Mouse (Mus musculus): Measurements from ENCODE around the gene Rfc5. TPM values are rescaled to one million over a fixed set of nuclear protein-coding genes. Genes with fewer than 3 reads are reported as not detected.

The Rfc5 gene
- polyA plus RNA-seq, 1 experiment from 2014 or later = 30.7 TPM

DNA sequence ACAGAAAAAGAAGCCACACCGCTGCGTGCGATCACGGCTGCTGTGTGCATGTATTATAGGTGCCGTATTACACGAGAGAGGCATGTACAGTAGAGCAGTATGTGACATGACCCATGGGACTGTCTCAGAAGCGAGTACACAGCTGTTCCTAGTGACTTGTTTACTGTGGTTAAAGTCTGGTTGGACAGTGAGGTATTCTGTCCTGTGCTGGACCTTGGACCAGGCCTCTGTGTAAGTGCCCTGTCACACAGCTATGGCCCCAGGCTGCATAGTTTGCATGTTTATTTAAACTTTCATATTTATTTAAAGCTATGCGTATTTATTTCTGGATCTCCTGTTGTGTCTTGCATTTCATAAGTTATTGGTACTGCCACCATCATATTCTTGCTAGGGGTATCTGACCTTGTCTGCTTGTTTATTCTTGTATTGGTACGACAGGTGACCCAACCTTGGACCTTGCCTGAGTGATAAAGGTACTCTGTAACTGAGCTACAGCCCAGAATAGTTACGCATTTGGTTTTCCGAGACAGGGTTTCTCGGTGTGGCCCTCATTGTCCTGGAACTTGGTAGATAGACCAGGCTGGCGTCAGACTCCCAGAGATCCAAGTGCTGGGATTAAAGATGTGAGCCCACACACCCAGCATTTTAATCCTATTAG lies 22.8 kb downstream of the Rfc5 start:
- no peak for DNase-seq
- ATAC-seq (ENCODE audit: low FRiP score, low TSS enrichment) = no peak

DNA sequence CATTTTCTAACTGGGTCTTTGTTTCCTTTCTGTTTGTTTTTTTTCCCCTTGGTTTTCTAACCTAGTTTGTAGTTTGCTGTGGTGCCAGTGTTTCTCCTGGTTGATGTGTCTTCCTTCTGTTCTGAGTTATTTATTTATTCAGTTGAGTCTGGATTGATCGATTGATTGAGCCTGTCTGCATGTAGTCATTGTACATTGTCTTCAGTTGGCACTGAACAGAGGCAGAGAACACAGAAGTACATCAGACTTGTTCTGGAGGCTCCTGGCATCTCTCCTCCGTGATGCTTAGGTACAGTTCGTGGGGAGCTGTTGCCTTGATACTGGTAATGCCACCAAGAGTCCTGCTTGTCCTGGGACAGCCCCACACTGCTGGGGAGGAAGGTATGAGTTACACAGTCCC lies 24.0 kb downstream of the Rfc5 start:
- no peaks in the 10 kb centered on the region for H3K27me3 ChIP-seq (ENCODE audit: control insufficient read depth, insufficient read depth, low read length)
- no peak overlapping the region for H3K9ac ChIP-seq (replicated peaks; ENCODE audit: low read length)
- no peak for DNase-seq

More for the DNA sequence above, 22.8 kb downstream of the Rfc5 start:
- Histone ChIP-seq H3K27me3 (ENCODE audit: control insufficient read depth, insufficient read depth, low read length) (no peaks in the 10 kb centered on the region), H3K4me1 (ENCODE audit: control insufficient read depth, insufficient read depth, low read length) (0 out of 2 replicates have a peak, but pooled peaks cover under 1% of the 10 kb centered on the region), H3K9me3 (ENCODE audit: control insufficient read depth, low read length) (no peaks in the 10 kb centered on the region), H3K36me3 (ENCODE audit: control insufficient read depth, insufficient read depth, low read length) (peaks cover 65% of the 10 kb centered on the region), H3K4me2 (ENCODE audit: low read length) (no peak overlapping the region), H3K4me3 (replicated peaks; ENCODE audit: low read depth, low read length) (no peak overlapping the region), H3K9ac (replicated peaks; ENCODE audit: low read length) (no peak overlapping the region), H3K27ac (replicated peaks; ENCODE audit: low read depth, low read length) (no peak overlapping the region)
- WGBS = 88% methylated on average over 13 of the region's 13 CpGs

GRCm38 (mm10) chr5:117363066-117363782 lies 25.6 kb downstream of the Rfc5 start:
- ATAC-seq (ENCODE audit: low FRiP score, low TSS enrichment) (no peak), DNase-seq (no peak)
- Histone ChIP-seq H3K27me3 (ENCODE audit: control insufficient read depth, insufficient read depth, low read length) (no peaks in the 10 kb centered on the region), H3K4me2 (ENCODE audit: low read length) (no peak overlapping the region), H3K4me1 (ENCODE audit: control insufficient read depth, insufficient read depth, low read length) (peaks cover 27% of the 10 kb centered on the region), H3K4me3 (replicated peaks; ENCODE audit: low read depth, low read length) (no peak overlapping the region), H3K27ac (replicated peaks; ENCODE audit: low read depth, low read length) (no peak overlapping the region), H3K9ac (replicated peaks; ENCODE audit: low read length) (no peak overlapping the region), H3K9me3 (ENCODE audit: control insufficient read depth, low read length) (no peaks in the 10 kb centered on the region), H3K36me3 (ENCODE audit: control insufficient read depth, insufficient read depth, low read length) (peaks cover 38% of the 10 kb centered on the region)
- WGBS = 57% methylated on average over 15 of the region's 15 CpGs

More for the DNA sequence above, 24.0 kb downstream of the Rfc5 start:
- ATAC-seq (ENCODE audit: low FRiP score, low TSS enrichment) = no peak
- 93% methylated on average over 3 of the region's 3 CpGs for WGBS
- H3K9me3 ChIP-seq (ENCODE audit: control insufficient read depth, low read length) = no peaks in the 10 kb centered on the region
- H3K4me3 ChIP-seq (replicated peaks; ENCODE audit: low read depth, low read length) = no peak overlapping the region
- peaks cover 13% of the 10 kb centered on the region; the same call in 1 of the 2 replicates for H3K4me1 ChIP-seq (ENCODE audit: control insufficient read depth, insufficient read depth, low read length)
- no peak overlapping the region for H3K27ac ChIP-seq (replicated peaks; ENCODE audit: low read depth, low read length)
- H3K36me3 ChIP-seq (ENCODE audit: control insufficient read depth, insufficient read depth, low read length) = peaks cover 53% of the 10 kb centered on the region
- H3K4me2 ChIP-seq (ENCODE audit: low read length) = no peak overlapping the region

DNA sequence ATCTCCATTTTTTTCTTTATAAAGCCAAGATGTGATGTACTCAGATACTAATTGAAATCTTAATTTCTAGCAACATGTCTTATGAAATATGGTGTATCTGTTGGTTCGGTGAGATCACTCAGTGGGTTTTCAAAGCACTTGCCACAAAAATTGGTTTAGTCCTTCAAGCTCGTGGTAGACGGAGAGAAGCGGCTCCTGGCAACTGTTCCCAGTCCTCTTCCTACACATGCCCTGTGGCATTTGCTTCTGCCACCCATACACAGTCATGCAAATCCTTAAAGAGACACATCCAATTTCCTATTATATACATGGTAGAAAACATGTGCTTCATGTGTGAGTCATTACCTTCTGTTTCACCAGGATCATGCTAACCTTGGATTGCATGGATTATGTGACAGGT lies 27.3 kb downstream of the Rfc5 start:
- Histone ChIP-seq H3K4me3 (replicated peaks; ENCODE audit: low read depth, low read length) (no peak overlapping the region), H3K9ac (replicated peaks; ENCODE audit: low read length) (no peak overlapping the region), H3K4me1 (ENCODE audit: control insufficient read depth, insufficient read depth, low read length) (peaks cover 27% of the 10 kb centered on the region), H3K27ac (replicated peaks; ENCODE audit: low read depth, low read length) (no peak overlapping the region), H3K4me2 (ENCODE audit: low read length) (no peak overlapping the region), H3K27me3 (ENCODE audit: control insufficient read depth, insufficient read depth, low read length) (no peaks in the 10 kb centered on the region), H3K9me3 (ENCODE audit: control insufficient read depth, low read length) (no peaks in the 10 kb centered on the region), H3K36me3 (ENCODE audit: control insufficient read depth, insufficient read depth, low read length) (peaks cover 31% of the 10 kb centered on the region)
- ATAC-seq (ENCODE audit: low FRiP score, low TSS enrichment) (no peak), DNase-seq (no peak)
- 72% methylated on average over 4 of the region's 4 CpGs for WGBS

DNA sequence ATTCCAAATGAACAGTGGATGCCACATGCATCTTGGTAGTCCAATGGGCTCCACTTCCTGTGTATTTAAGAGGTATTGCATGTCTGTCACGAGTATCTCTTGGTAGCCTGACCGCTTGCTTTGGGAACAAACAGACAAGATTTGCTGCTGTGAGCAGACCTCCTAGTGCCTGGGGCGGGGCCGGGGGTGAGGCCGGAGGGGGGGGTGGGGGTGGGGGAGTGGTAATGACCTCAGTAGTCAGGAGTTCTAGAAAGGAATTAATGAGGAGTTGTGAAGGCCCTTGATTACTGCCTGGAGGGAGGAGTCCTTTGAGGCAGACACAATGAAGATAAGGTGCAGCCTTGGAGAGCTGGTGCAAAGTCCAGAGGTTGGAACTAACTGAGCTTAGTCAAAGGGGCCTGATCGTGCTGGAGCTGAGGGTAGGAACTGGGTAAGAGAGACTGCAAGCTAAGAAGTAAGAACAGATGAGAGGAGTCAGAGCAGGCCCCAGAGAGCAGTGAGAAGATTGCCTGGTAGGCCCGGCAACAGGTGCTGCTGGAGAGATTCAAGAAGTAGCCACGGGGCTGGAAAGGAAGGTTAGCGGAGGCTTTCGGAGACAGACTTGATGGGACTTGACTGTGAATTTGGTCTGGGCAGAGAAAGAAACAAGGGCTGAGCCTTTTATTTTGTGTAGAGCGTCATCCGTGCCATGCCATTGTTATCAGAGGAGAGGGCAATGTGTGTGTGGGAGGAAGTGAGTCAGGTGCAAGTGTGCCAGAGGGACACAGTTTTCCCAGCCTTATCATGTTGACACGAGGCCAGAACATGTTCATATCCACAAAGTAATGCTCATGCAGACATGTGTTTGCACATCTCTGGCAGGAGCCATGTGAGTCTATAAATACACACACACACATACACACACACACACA lies 28.0 kb downstream of the Rfc5 start:
- H3K4me2 ChIP-seq (ENCODE audit: low read length) = 0 out of 2 replicates have a peak overlapping the region, but pooled peaks have one; percentile 10
- H3K27ac ChIP-seq (replicated peaks; ENCODE audit: low read depth, low read length) = no peak overlapping the region
- H3K4me3 ChIP-seq (replicated peaks; ENCODE audit: low read depth, low read length) = no peak overlapping the region
- H3K9me3 ChIP-seq (ENCODE audit: control insufficient read depth, low read length) = no peaks in the 10 kb centered on the region
- H3K36me3 ChIP-seq (ENCODE audit: control insufficient read depth, insufficient read depth, low read length) = peaks cover 24% of the 10 kb centered on the region
- H3K4me1 ChIP-seq (ENCODE audit: control insufficient read depth, insufficient read depth, low read length) = peaks cover 34% of the 10 kb centered on the region
- no peak overlapping the region for H3K9ac ChIP-seq (replicated peaks; ENCODE audit: low read length)
- 43% methylated on average over 13 of the region's 13 CpGs for WGBS
- no peaks in the 10 kb centered on the region for H3K27me3 ChIP-seq (ENCODE audit: control insufficient read depth, insufficient read depth, low read length)
- DNase-seq (no peak), ATAC-seq (ENCODE audit: low FRiP score, low TSS enrichment) (no peak)

- DNase-seq (no peak), ATAC-seq (ENCODE audit: low FRiP score, low TSS enrichment) (no peak)
- Histone ChIP-seq H3K4me3 (replicated peaks; ENCODE audit: low read depth, low read length) (no peak overlapping the region), H3K9me3 (ENCODE audit: control insufficient read depth, low read length) (no peaks in the 10 kb centered on the region), H3K4me2 (ENCODE audit: low read length) (0 out of 2 replicates have a peak overlapping the region, but pooled peaks have one; percentile 10), H3K36me3 (ENCODE audit: control insufficient read depth, insufficient read depth, low read length) (peaks cover 17% of the 10 kb centered on the region), H3K27me3 (ENCODE audit: control insufficient read depth, insufficient read depth, low read length) (no peaks in the 10 kb centered on the region), H3K27ac (replicated peaks; ENCODE audit: low read depth, low read length) (no peak overlapping the region), H3K9ac (replicated peaks; ENCODE audit: low read length) (no peak overlapping the region), H3K4me1 (ENCODE audit: control insufficient read depth, insufficient read depth, low read length) (peaks cover 34% of the 10 kb centered on the region)
- WGBS = 59% methylated on average over 13 of the region's 13 CpGs
Measured at GRCm38 (mm10) chr5:117360228-117360515, 28.7 kb downstream of the Rfc5 start.

GRCm38 (mm10) chr5:117359497-117360227 lies 29.2 kb downstream of the Rfc5 start:
- Histone ChIP-seq H3K27ac (replicated peaks; ENCODE audit: low read depth, low read length) (no peak overlapping the region), H3K36me3 (ENCODE audit: control insufficient read depth, insufficient read depth, low read length) (peaks cover 12% of the 10 kb centered on the region), H3K4me3 (replicated peaks; ENCODE audit: low read depth, low read length) (no peak overlapping the region), H3K4me1 (ENCODE audit: control insufficient read depth, insufficient read depth, low read length) (peaks cover 34% of the 10 kb centered on the region), H3K4me2 (ENCODE audit: low read length) (0 out of 2 replicates have a peak overlapping the region, but pooled peaks have one; percentile 10), H3K9ac (replicated peaks; ENCODE audit: low read length) (no peak overlapping the region), H3K9me3 (ENCODE audit: control insufficient read depth, low read length) (no peaks in the 10 kb centered on the region), H3K27me3 (ENCODE audit: control insufficient read depth, insufficient read depth, low read length) (no peaks in the 10 kb centered on the region)
- DNase-seq (no peak), ATAC-seq (ENCODE audit: low FRiP score, low TSS enrichment) (no peak)
- WGBS = 35% methylated on average over 7 of the region's 7 CpGs

DNA sequence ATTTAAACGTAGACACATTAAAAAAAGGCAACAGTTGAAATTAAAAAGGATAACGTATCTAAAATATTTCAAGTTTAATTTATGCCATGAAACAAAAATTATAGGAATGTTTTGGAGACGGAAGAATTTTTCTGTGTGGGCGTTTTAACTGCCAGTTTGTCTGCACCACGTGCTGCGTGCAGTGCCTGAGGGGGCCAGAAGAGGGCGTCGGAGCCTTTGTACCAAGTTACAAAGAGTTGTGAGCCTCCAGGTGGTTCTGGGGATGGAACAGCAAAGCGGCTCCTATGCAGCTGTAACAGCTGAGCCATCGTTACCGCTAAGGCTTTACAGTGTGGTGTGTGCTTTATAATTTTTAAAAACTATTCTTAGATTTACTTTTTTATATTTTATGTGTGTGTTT lies 30.1 kb downstream of the Rfc5 start:
- peak overlapping the region; percentile 98 for H3K4me3 ChIP-seq (replicated peaks; ENCODE audit: low read depth, low read length)
- peak overlapping the region; percentile 91 for H3K4me2 ChIP-seq (ENCODE audit: low read length)
- no peaks in the 10 kb centered on the region for H3K27me3 ChIP-seq (ENCODE audit: control insufficient read depth, insufficient read depth, low read length)
- H3K4me1 ChIP-seq (ENCODE audit: control insufficient read depth, insufficient read depth, low read length) = peaks cover 34% of the 10 kb centered on the region
- H3K36me3 ChIP-seq (ENCODE audit: control insufficient read depth, insufficient read depth, low read length) = peaks cover 2% of the 10 kb centered on the region
- no peak overlapping the region for H3K9ac ChIP-seq (replicated peaks; ENCODE audit: low read length)
- no peak overlapping the region; the same call in 1 of the 2 replicates for H3K27ac ChIP-seq (replicated peaks; ENCODE audit: low read depth, low read length)
- H3K9me3 ChIP-seq (ENCODE audit: control insufficient read depth, low read length) = no peaks in the 10 kb centered on the region
- 39% methylated on average over 11 of the region's 11 CpGs for WGBS
- ATAC-seq (ENCODE audit: low FRiP score, low TSS enrichment) = no peak
- peak; percentile 83 for DNase-seq
